Mouse (Mus musculus): ENCODE measurements around the gene Zc3h8.

Gene Zc3h8

DNA sequence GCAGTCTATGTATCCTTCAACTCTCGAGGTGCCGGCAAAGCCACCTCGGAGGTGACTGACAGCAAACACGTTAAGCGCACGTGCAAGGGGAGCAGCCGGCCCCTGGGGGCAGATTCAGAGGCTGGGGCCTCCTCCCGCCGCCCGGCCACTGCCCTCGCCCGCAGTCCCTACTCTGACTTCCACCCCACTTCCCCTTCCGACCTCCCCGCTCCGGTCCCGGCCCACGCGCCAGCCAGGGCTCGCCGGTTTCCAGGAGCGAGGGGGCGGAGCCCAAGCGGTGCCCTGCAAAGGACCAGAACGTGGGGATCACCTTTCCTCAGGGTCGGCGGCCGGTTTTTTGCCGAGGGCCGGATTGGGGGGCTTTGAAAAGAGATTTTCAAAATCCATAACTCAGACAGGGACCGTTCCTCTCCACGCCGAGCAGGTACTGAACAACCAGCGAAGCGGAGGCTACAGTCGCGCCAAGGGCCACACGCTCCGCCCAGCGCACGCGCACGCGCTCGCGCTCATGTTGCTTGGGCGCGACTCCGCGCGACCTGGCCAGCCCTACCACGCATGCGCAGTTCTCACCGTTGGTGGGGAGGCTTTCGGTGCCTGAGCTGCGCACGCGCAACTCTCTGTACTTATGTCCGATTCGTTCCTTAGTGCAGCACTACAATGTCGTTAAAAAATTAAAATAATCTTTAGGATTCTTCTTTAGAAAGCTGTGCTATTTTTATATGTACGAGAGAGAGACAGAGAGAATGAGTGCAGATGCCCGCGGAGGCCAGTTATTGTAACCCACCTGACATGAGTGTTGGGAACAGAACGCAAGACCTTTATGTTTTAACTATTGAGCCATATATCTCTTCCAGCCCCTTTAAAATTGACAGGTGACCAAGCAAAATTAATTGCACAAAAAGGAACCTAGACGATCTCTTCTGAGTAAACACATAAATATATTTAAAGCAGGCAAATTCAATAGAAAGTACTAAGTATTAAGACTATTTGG lies at the start of gene Zc3h8:
Gene Zc3h8 (minus strand): TSS at position 540 of the 991 bp plus-strand sequence.
- peak; percentile 97 for DNase-seq

DNA sequence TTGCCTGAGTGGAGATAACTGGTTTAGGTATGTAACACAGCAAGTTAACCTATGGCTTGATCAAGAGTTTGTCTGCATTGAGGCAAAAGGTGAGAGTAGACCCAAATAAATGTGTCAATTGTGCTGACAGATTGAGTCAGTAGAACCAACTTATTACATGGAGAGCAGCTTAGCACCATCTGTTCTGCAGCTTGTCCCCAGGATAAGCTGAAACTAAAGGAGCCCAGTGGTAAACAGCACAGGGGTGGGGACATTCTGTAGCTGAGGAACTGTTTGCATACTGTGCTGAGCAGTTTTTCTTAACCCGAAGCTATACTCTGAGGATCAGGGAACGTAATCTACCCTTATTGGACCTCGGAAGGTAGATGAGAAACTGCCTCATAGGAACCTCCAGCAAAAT lies 40.9 kb upstream of the Zc3h8 start:
- DNase-seq: no peak

DNA sequence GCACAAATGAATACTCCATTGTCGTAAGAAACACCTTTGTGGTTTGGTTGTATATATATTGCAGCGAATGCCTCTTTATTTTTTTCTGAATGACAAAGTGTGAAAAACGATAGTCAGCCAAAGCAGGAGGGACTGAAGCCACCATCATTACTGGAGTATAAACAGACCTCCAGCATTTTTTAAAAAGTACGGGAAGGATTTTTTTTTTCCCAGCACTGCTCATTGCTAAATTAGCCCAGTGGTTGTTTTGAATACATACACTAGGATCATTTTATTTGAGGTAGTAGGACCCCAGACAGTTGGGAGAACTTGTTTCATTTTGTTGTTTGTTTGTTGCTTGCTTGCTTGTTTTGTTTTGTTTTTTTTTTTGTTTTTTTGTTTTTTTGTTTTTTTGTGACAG lies 31.7 kb upstream of the Zc3h8 start:
- DNase-seq: no peak

DNA sequence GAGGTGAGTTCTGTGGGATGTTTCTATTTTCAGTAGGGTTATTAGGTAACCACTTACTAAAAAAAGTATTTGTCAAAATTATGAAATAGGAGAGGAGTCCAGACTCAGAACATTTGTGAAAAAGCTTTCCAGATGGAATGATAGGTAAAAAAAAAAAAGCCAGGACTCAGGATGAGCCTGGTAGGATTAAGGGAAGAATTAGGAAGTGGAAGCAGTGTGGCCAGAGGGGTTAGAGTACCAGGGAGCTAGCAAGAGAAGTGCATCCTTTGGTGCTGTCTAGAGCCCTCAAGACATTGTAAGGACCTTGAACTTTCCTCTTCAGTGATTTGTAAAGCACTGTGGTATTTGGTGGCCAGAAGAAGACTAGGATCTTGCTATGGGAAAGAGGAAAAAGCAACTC lies 28.4 kb upstream of the Zc3h8 start:
- no peak for DNase-seq

DNA sequence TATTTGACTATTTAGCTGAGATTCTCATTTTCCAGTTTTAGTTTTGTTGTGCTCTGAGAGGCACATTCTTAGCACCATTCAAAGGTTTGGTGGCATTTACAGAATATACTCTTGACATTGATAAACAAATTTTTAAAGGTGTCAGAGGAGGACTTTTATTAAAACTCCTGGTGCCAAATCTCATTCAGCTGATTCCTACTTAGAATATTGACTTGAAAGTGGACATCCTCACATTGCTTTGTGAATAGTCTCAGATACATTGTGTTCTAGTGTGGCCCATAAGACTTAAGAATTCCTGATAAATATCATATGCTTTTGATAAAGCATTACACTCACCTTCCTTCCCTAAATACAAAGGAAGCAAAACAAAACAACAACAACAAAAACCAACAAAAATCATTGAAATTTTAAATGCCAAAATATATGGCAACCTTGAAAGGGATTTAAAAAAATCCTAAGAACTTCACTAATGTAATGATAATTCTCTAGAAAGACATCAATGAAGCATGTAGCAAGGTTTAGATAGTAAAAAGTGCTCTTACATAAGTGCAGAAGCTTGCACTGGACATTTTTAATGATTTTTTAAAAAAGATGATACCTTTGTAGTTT lies 24.7 kb upstream of the Zc3h8 start:
- DNase-seq: no peak

DNA sequence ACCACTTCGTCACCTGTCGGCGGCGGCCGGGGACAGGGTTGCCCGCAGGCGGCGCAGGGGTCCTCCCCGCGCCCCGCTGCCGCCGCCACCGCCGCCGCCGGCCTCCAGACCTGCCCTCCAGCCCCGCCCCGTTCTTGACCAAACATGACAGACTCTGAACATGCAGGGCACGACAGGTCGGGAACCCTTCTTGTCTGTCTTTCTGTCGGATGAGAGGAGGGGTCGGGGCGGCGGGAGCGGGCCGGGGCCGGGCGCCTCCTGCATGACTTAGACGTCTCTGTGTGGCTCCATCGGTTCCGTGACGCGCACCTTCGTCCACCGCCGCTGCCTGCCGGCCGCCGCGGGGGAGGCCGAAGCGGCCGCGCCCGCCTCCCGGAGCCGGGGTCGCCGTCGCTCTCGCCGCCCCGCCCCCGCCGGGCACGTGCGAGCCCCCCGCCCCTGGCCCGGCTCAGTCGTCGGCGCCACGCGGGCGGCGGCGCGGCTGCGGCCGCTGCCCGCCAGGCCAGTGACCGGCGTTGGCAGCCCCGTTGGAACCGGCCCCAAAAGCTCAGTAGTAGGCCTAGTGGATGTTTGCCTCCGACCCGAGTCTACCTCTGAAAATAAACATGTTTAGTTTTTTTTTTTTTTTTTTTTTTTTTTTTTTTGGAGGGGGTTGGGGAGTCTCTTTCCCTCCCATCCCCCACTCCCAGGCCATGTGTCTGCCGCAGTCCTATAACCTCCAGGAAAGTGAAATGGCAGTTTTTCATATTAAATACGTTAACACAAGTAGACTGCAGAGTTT lies 24.0 kb upstream of the Zc3h8 start, which contains the start of gene Gm10762:
Gene Gm10762 (minus strand): TSS at position 65 of the 781 bp plus-strand sequence.
- DNase-seq: peak; percentile 88

- DNase-seq: peak; percentile 99
Measured at GRCm38 (mm10) chr2:128966641-128967580, 23.0 kb upstream of the Zc3h8 start, which contains the start of gene Zc3h6. Zc3h6 (plus strand) TSS chr2:128967402.

- no peak for DNase-seq
Measured at GRCm38 (mm10) chr2:128966236-128966635, 22.4 kb upstream of the Zc3h8 start.

GRCm38 (mm10) chr2:128965505-128966105 lies 21.7 kb upstream of the Zc3h8 start:
- no peak for DNase-seq

DNA sequence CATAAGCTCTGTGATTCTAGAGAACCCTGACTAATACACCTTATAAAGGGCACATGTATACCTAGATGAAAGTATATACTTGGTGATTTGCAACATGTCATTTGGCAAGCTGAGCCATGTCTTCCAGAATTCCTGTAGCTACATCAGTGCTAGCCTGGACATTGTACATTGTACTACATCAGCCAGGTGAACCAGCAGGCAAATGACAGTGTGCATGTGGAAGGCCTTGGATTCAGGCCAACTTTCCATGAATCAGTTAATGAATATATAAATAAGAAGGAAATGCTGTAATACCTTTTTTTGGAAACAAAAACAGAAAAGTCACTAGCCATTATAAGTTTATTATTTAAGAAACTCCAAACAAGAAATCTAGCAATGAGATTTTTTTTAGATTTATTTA lies 10.3 kb upstream of the Zc3h8 start:
- no peak for DNase-seq

GRCm38 (mm10) chr2:128947962-128948588 lies 4.2 kb upstream of the Zc3h8 start:
- peak in 1 of 2 experiments; percentile 34 for DNase-seq

- no peak for DNase-seq
Measured at GRCm38 (mm10) chr2:128936256-128936655, 7.6 kb downstream of the Zc3h8 start.

- no peak for DNase-seq
Measured at GRCm38 (mm10) chr2:128930704-128931103, 13.2 kb downstream of the Zc3h8 start.

DNA sequence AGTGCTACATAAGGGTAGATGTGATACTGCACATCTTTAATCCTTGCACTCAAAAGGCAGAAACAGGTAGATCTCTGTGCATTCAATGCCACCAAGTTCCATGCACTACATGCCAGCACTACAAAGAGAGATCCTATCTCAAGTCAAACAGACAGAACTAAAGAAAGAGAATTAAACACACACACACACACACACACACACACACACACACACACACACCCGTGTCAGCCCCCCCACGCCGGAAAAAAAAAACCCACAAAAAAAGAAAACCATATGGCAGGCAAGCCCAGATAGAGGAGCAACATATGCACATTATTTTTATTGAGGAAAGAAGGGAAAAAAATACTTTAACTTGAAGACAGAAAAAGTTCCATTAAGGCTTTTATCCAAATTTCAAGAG lies 15.4 kb downstream of the Zc3h8 start:
- no peak for DNase-seq

DNA sequence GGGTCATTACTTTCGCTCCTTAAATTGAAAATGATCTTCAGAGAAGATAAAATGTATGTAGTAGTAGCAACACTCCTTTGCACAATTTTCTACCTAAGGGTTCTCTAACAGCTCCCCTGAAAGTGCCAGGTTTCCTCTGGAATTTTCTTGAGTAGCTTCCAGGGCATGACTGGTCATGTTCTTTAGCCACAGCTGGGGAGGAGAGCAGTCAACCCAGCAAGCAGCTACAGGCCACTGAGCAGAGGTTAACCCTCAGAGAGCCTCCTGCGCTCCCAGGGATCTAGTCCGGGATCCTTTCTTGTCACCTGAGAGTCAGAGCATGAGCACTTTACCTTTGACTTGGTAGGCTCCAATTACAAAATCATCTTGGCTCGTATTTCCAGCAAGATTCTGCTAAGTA lies 19.1 kb downstream of the Zc3h8 start:
- DNase-seq: no peak

DNA sequence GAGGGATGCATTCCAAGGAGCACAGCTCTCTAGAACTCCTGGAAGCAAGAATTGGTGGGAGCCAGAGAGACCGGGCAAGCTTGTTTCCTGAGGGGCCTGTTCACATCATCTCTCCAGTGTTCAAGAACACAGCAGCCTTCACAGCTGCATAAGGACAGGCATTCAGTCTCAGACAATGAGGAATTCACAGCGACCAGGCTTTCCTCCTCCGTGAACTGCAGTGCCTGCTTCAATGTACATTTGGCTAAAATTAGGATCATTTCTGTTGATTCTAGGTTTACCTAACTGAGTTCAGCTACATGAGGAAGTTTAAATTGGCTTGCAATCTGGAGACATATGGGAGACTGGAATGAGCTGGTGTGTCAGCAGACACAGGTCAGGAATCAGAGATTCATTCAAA lies 27.3 kb downstream of the Zc3h8 start:
- DNase-seq: no peak

GRCm38 (mm10) chr2:128914978-128915377 lies 28.9 kb downstream of the Zc3h8 start:
- no peak for DNase-seq

DNA sequence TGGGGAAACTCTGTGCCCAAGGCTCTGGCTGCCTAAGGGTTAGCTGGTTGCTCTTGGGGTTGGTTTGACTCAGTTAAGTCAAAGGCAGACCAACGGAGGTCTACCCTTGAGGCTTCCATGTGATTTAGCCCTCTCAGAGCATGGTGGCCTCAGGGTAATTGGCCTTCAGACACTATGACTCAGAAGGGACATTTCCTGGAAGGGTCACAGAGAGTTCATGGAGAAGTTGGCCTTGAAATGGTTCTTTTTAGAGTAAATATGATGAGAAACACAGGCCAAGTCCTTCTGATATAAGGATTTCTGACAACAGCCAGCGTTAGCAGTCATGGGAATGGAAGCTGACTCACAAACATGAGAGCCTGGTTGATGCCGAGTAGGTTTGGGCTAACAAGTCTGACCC lies 40.2 kb downstream of the Zc3h8 start:
- DNase-seq: no peak

GRCm38 (mm10) chr2:128902843-128903242 lies 41.0 kb downstream of the Zc3h8 start:
- no peak for DNase-seq

- DNase-seq: no peak
Measured at GRCm38 (mm10) chr2:128892180-128892721, 51.6 kb downstream of the Zc3h8 start.

Data from lung, postnatal 4 days (tissue).